Mouse (Mus musculus) liver, embryonic 14.5 days (tissue): Measurements from ENCODE around the gene Nkx2-9.

ENCODE experiments used
- CTCF ChIP-seq: IDR thresholded peaks from 2 replicates; pipeline ENCODE4 v1.5.1; 2016; ENCODE audit warnings: antibody characterized with exemption, low read depth, control low read depth
- EP300 ChIP-seq: IDR thresholded peaks from 2 replicates; pipeline ENCODE4 v1.6.1; 2016; ENCODE audit warnings: antibody characterized with exemption, low read depth

- TF ChIP-seq CTCF (no peak), EP300 (no peak)
Observed at GRCm38 (mm10) chr12:56614513-56614912, 1.4 kb upstream of the Nkx2-9 start.
